Mouse (Mus musculus) brain, embryonic 18.5 days (tissue): ENCODE data around the gene Nphp3.
A peak's percentile ranks its signal among the peaks of the same experiment; 100 is the strongest.

Experiments
- DNase-seq: peaks from one replicate; pipeline ENCODE4 v3.0.0-alpha.2; 2012; ENCODE audit warnings: low read depth, low spot score

Gene Nphp3

GRCm38 (mm10) chr9:104001921-104002859 lies at the start of gene Nphp3:
Gene Nphp3 (plus strand): TSS chr9:104002544.
- peak; percentile 99 for DNase-seq

GRCm38 (mm10) chr9:103958722-103959121 lies 43.6 kb upstream of the Nphp3 start:
- no peak for DNase-seq

DNA sequence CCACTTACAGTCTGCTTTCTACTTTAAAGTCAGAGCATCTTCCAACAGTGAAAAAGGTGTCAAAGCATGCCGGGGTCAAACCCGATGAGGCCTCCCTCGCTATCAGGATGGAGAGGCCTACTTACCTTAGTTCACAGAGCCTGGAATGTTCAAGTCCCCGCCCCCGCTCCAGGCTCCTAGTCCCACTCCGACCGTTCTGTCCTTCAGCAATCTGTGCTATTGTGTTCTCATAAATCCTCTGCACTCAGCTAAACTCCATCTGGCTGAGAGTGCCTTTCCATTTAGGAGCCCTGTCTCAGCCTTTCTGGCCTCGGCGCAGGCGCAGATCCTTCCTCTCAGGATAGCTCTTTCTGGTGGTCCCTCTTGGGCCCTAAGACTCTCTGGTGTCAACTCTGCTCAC lies 42.4 kb upstream of the Nphp3 start:
- DNase-seq, result no peak

- DNase-seq, result peak; percentile 36
These were observed 5.8 kb upstream of the Nphp3 start for GRCm38 (mm10) chr9:103996496-103996895.

- no peak for DNase-seq
These were observed 1.7 kb upstream of the Nphp3 start for GRCm38 (mm10) chr9:104000601-104001000.

GRCm38 (mm10) chr9:104002913-104003330 lies 578 bp downstream of the Nphp3 start:
- peak; percentile 68 for DNase-seq

DNA sequence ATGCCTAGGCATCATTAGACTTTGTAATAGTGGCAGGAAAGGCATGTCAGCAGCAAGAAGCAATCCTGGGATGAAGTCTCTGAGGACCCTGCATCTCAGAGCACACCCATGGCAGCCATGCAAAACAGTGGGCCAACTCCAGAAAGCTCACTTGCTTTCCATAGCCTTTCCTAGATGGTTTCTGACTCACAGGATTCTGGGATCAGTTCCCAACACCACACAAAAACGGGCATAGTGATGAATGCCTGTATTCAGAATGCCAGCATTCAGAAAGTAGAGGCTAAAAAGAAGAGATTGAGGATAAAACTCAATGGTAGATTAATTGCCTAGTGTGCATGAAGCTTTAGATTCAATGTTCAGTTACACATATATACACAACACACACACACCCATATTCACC lies 12.2 kb downstream of the Nphp3 start:
- DNase-seq, result no peak

GRCm38 (mm10) chr9:104021026-104021425 lies 18.7 kb downstream of the Nphp3 start:
- DNase-seq, result no peak

DNA sequence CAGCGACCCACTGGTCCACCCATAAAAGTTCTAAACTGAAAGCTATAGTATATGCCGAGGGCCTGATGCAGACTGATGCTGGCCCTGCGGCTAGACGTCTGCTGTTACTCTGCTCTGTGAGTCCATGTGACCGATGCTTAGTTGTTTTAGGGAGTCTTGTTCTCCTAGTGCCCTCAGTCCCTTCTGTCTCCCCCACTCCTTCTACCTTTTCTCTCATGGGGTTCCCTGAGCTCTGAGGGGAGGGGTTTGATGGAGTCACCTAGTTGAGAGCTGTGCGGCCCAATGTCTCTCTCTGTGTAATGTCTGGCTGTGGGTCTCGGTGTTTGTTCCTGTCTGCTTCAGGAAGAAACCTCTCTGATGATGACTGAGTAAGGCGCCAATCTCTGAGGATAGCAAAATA lies 24.8 kb downstream of the Nphp3 start:
- DNase-seq, result no peak

- no peak for DNase-seq
These were observed 27.5 kb downstream of the Nphp3 start for GRCm38 (mm10) chr9:104029861-104030260.

DNA sequence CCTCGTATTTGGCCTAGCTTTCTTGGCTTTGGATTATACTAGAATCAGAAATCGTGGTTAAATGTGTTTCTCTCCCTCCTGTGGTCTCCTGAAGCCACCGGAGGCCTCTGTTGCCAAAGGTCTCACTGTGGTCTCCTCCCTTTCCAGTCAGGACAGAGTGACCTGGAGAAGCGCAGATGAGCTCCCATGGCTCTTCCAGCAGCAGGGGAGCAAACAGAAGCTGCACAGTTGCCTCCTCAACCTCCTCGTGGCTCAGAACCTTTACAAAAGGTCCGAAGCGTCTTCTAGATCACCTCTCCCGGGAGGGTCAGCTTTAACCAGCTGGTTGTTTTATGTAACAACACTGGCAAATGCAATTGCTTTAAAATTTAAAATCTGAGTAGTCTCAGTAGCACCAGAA lies 31.9 kb downstream of the Nphp3 start:
- no peak for DNase-seq

GRCm38 (mm10) chr9:104034718-104035117 lies 32.4 kb downstream of the Nphp3 start:
- DNase-seq, result no peak

- DNase-seq, result no peak
These were observed 33.1 kb downstream of the Nphp3 start for GRCm38 (mm10) chr9:104035261-104036015.

- no peak for DNase-seq
These were observed 35.9 kb downstream of the Nphp3 start for GRCm38 (mm10) chr9:104038266-104038665.

GRCm38 (mm10) chr9:104039031-104039695 lies 36.8 kb downstream of the Nphp3 start:
- no peak for DNase-seq

- no peak for DNase-seq
These were observed 37.4 kb downstream of the Nphp3 start for GRCm38 (mm10) chr9:104039742-104040141.

- no peak for DNase-seq
These were observed 38.0 kb downstream of the Nphp3 start, which contains the start of gene Gm28305 for GRCm38 (mm10) chr9:104040362-104040761. Gene Gm28305 (plus strand): TSS chr9:104040662.

DNA sequence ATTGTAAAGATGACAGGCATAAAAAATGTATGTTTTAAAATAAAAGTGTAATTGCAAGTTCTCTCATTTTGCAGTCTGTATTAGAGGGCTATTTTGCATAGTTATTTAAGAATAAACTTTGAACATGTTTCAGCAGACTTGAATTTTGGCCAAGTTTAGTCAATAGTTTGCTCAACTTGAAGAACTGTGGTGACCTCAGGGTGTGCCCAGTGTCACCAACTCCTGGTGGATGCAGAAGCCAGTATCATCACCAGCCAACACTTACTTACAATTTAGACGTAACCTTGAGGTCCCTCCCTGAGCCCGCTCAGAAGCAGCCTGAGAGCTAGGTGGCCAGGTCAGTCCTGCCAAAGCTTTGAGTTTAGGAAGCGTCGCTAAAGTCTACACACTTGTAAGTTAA lies 41.3 kb downstream of the Nphp3 start:
- DNase-seq, result no peak

DNA sequence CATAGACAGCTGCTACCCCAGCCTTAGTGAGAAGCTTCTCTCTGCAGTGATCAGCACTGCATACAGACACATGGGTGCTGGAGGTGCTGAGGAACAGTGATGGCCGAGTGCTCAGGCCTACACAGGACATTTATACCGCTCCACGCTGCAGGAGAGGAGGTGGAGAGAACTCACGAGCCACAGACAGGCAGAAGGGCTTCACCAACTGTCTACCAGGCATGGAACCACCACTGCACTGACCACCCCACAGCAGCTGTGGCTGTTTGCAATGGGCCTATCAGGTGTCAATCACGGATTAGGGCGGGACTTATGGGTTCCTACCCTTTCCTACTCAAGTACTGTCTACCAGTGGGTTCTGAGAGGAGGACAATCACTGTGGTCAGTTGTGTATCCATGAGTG lies 48.7 kb downstream of the Nphp3 start:
- no peak for DNase-seq

GRCm38 (mm10) chr9:104062430-104063243 lies 60.3 kb downstream of the Nphp3 start, which contains the start of gene Uba5:
Gene Uba5 (minus strand): TSS chr9:104063134.
- DNase-seq, result no peak
